Mouse (Mus musculus) midbrain, embryonic 13.5 days (tissue): ENCODE results near the gene Ikzf3. TPM values are rescaled to one million over a fixed set of nuclear protein-coding genes. Genes with fewer than 3 reads are reported as not detected.
A peak's percentile ranks its signal among the peaks of the same experiment; 100 is the strongest.

Experiments used
- ATAC-seq: fragments of 200-750 bp; cut with Nextera tagmentation; 2 replicates; pipeline ENCODE4 v1.8.0; 2017; ENCODE audit warnings: mild to moderate bottlenecking, moderate TSS enrichment, moderate library complexity
- H3K27ac ChIP-seq: fragments of 300-500 bp; sonication (generic); 2 replicates; pipeline ENCODE4 v1.5.1; 2015; ENCODE audit warnings: inconsistent platforms, mild to moderate bottlenecking, moderate library complexity
- H3K27me3 ChIP-seq: fragments of 300-500 bp; sonication (generic); 2 replicates; pipeline ENCODE4 v1.6.1; 2015; ENCODE audit warnings: mild to moderate bottlenecking, inconsistent platforms
- H3K36me3 ChIP-seq: fragments of 300-500 bp; sonication (generic); 2 replicates; pipeline ENCODE4 v1.6.1; 2015; ENCODE audit warnings: mild to moderate bottlenecking, inconsistent platforms
- H3K4me1 ChIP-seq: fragments of 300-500 bp; sonication (generic); replicated peaks from 2 replicates; pipeline ENCODE4 v1.6.1; 2015; ENCODE audit warnings: inconsistent platforms
- H3K4me2 ChIP-seq: fragments of 300-500 bp; sonication (generic); replicated peaks from 2 replicates; pipeline ENCODE4 v1.6.1; 2015; ENCODE audit warnings: moderate library complexity, mild to moderate bottlenecking, inconsistent platforms
- H3K4me3 ChIP-seq: fragments of 300-500 bp; sonication (generic); replicated peaks from 2 replicates; pipeline ENCODE4 v1.5.1; 2015; ENCODE audit warnings: mild to moderate bottlenecking, inconsistent platforms
- H3K9ac ChIP-seq: fragments of 300-500 bp; sonication (generic); replicated peaks from 2 replicates; pipeline ENCODE4 v1.6.1; 2015; ENCODE audit warnings: mild to moderate bottlenecking, inconsistent platforms
- H3K9me3 ChIP-seq: fragments of 300-500 bp; sonication (generic); 2 replicates; pipeline ENCODE4 v1.6.1; 2016; ENCODE audit warnings: mild to moderate bottlenecking, inconsistent platforms
- WGBS: fragments of 180-500 bp; shearing (Covaris S2); methylation state at CpG from one replicate; pipeline ENCODE4 v1.1.7; 2015; 5-methylcytosine and 5-hydroxymethylcytosine counted together
- polyA plus RNA-seq: library from polyadenylated mRNA; unstranded; fragments of >200 nt; fragmentation: Nextera tagmentation; extraction: Ambion mirVana; gene quantifications from 2 replicates; pipeline ENCODE4 v1.2.1, GENCODE M21; 2015

The Ikzf3 gene
- polyA plus RNA-seq, 1 experiment from 2014 or later = 0.36 TPM

- no peak for ATAC-seq
- H3K4me3 ChIP-seq = no peak overlapping the region
- H3K27ac ChIP-seq = no peak overlapping the region
- 73% methylated on average over 1 of the region's 1 CpGs for WGBS
- H3K27me3 ChIP-seq = no peaks in the 10 kb centered on the region
- H3K36me3 ChIP-seq = peaks cover 35% of the 10 kb centered on the region
- peaks cover 35% of the 10 kb centered on the region for H3K4me1 ChIP-seq
- 0 out of 2 replicates have a peak overlapping the region, but pooled peaks have one; percentile 6 for H3K9ac ChIP-seq
- no peaks in the 10 kb centered on the region for H3K9me3 ChIP-seq
- H3K4me2 ChIP-seq = no peak overlapping the region
Observed at GRCm38 (mm10) chr11:98584146-98584545, 38.3 kb upstream of the Ikzf3 start.

DNA sequence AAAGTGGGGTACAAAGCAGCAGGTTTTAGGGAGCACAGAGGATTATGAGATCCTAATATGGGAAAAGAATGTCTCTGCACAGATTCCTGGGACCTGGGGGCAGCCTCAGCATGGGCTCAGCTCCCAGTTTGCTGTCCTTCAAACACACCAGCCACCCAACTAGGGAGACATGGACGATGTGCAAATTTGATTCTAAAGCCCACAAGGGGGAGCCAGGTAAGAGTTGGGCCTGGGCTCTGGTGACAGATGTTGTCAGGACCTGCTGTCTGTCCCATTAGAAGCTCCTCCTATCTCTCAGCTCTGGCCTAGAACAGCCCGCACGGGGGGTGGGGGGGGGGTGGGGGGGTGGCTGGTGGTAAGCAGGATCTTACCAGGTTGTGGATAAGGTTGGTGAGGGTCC lies 37.7 kb upstream of the Ikzf3 start:
- Histone ChIP-seq H3K4me3 (no peak overlapping the region), H3K4me1 (peaks cover 35% of the 10 kb centered on the region), H3K9ac (no peak overlapping the region), H3K27ac (no peak overlapping the region), H3K27me3 (no peaks in the 10 kb centered on the region), H3K4me2 (no peak overlapping the region), H3K9me3 (no peaks in the 10 kb centered on the region), H3K36me3 (peaks cover 35% of the 10 kb centered on the region)
- ATAC-seq = no peak
- whole genome bisulfite sequencing = 65% methylated on average over 3 of the region's 3 CpGs

DNA sequence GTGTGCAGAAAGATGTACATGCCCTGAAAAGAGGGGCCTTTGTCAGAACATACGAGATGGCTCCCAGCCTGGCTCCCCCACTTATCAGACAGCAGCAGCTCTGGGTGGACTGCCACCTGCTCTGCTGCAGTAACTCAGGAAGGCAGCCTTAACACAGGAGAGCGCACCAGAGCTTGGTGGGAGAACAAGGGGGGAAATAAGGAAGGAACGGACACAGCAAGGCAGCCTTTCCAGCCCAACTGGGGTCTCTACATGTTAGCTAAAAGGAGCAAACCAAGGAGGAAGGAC lies 37.4 kb upstream of the Ikzf3 start:
- Histone ChIP-seq H3K36me3 (peaks cover 35% of the 10 kb centered on the region), H3K4me1 (peaks cover 32% of the 10 kb centered on the region), H3K9ac (no peak overlapping the region), H3K9me3 (no peaks in the 10 kb centered on the region), H3K4me3 (no peak overlapping the region), H3K27me3 (no peaks in the 10 kb centered on the region), H3K4me2 (no peak overlapping the region), H3K27ac (no peak overlapping the region)
- no peak for ATAC-seq
- 86% methylated on average over 3 of the region's 3 CpGs for WGBS

DNA sequence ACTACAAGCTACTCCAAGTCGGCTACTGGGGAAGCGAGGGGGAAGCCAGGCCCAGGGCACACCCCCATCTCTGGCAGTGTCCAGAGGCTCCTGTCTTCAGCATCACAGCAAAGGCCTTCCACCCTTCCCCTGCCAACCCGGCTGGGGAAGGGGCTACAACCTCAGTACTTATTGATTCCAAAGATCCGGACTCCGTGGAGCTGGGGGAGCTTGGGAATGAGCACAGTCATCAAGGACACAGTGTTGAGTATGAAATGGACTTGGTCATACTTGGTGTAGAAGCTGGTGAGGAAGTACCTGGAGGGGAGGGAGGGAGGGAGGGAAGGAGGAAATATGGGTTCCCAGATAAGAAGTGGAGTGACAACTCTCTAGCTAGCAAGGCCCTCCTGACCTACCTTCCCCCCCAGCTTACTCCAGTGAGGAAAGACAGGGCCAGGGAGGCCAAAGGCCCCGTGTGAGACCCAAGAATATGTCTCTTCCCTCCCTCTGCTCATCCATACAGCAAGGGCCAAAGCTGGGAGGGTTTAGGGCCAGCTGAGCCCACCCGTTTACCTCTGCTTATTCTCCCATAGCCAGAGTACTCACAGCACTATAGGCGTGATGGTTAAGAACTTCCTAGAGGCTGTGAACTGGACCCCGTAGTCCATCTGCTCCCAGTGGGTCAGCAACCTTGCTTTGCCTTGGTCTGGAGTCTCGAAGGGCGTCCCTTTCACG lies 36.9 kb upstream of the Ikzf3 start:
- Histone ChIP-seq H3K4me2 (no peak overlapping the region), H3K36me3 (peaks cover 35% of the 10 kb centered on the region), H3K27ac (no peak overlapping the region), H3K9me3 (no peaks in the 10 kb centered on the region), H3K9ac (no peak overlapping the region), H3K4me1 (peaks cover 27% of the 10 kb centered on the region), H3K27me3 (no peaks in the 10 kb centered on the region), H3K4me3 (no peak overlapping the region)
- WGBS = 92% methylated on average over 12 of the region's 12 CpGs
- ATAC-seq = no peak

DNA sequence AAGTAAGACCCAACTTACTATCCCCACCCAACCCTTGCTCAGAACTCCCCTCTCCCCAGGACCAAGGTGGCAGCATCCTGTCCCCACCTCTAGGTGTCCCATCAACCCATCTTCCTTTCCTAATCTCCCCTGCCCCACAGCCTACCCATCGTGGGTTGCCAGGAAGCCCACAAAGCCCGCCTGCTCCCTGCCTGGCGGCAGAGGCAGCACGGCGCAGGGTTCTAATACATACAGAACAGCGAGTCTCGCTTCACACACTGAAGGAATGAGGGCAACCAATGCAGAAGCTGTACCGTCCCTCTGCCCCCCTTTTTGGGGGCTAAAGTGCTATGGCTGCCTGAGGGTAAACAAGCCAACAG lies 36.2 kb upstream of the Ikzf3 start:
- WGBS = 75% methylated on average over 8 of the region's 8 CpGs
- Histone ChIP-seq H3K9me3 (no peaks in the 10 kb centered on the region), H3K27ac (no peak overlapping the region), H3K4me1 (peaks cover 22% of the 10 kb centered on the region), H3K4me3 (no peak overlapping the region), H3K9ac (no peak overlapping the region), H3K36me3 (peaks cover 35% of the 10 kb centered on the region), H3K27me3 (no peaks in the 10 kb centered on the region), H3K4me2 (no peak overlapping the region)
- ATAC-seq = no peak

DNA sequence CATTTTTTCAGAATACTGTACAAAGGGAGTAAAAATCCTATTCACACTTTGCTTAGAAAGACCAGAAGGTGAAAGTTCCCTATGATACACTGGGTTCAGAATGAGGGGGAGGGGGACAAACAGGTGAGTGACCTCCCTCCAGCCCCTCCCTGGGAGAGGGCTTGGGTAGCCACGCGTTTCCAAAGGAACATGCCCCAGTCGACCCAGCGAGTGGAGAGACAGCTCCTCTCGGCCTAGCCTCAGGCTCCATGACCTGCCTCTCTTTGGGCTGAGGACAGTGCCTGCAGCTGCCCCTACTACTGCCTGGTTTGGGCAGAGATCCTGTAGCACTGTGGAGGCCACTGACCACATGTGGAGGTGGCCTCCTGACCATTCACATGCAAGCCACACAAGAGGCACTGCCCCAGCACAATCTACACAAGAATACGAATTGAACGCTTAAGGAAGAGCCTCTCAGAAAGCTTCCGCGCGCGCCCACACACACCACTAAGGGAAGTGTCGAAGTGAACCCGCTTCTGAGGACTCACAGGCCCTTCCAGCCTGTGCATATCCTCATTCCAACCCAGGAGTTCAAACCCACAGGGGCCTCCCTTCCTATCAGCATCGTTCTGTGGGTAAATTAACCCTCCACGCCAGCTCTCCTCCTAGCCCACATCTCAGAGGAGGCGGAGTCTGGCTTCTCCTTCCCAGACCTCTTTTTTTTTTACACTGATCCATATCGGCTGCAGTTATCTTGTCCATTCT lies 35.6 kb upstream of the Ikzf3 start:
- H3K9ac ChIP-seq = no peak overlapping the region
- H3K4me1 ChIP-seq = peaks cover 21% of the 10 kb centered on the region
- WGBS = 65% methylated on average over 17 of the region's 17 CpGs
- H3K4me3 ChIP-seq = no peak overlapping the region
- H3K4me2 ChIP-seq = no peak overlapping the region
- H3K27ac ChIP-seq = no peak overlapping the region
- peaks cover 35% of the 10 kb centered on the region for H3K36me3 ChIP-seq
- no peaks in the 10 kb centered on the region for H3K9me3 ChIP-seq
- ATAC-seq = no peak
- no peaks in the 10 kb centered on the region for H3K27me3 ChIP-seq

- peaks cover 35% of the 10 kb centered on the region for H3K36me3 ChIP-seq
- H3K4me2 ChIP-seq = no peak overlapping the region
- H3K27ac ChIP-seq = no peak overlapping the region
- no peak overlapping the region for H3K4me3 ChIP-seq
- WGBS = 66% methylated on average over 16 of the region's 16 CpGs
- peaks cover 12% of the 10 kb centered on the region for H3K4me1 ChIP-seq
- ATAC-seq = no peak
- H3K9ac ChIP-seq = no peak overlapping the region
- H3K27me3 ChIP-seq = no peaks in the 10 kb centered on the region
- no peaks in the 10 kb centered on the region for H3K9me3 ChIP-seq
Observed at GRCm38 (mm10) chr11:98580301-98581121, 34.7 kb upstream of the Ikzf3 start.

- no peak overlapping the region for H3K9ac ChIP-seq
- no peaks in the 10 kb centered on the region for H3K9me3 ChIP-seq
- no peak overlapping the region for H3K4me2 ChIP-seq
- H3K36me3 ChIP-seq = peaks cover 26% of the 10 kb centered on the region
- WGBS = 90% methylated on average over 5 of the region's 5 CpGs
- no peak overlapping the region for H3K4me3 ChIP-seq
- no peak for ATAC-seq
- H3K27ac ChIP-seq = no peak overlapping the region
- H3K4me1 ChIP-seq = no peaks in the 10 kb centered on the region
- H3K27me3 ChIP-seq = no peaks in the 10 kb centered on the region
Observed at GRCm38 (mm10) chr11:98577776-98578175, 31.9 kb upstream of the Ikzf3 start.

GRCm38 (mm10) chr11:98569461-98569860 lies 23.6 kb upstream of the Ikzf3 start:
- H3K27me3 ChIP-seq = no peaks in the 10 kb centered on the region
- ATAC-seq = no peak
- no peak overlapping the region for H3K27ac ChIP-seq
- no peaks in the 10 kb centered on the region for H3K9me3 ChIP-seq
- H3K4me1 ChIP-seq = no peaks in the 10 kb centered on the region
- no peak overlapping the region for H3K9ac ChIP-seq
- H3K4me2 ChIP-seq = no peak overlapping the region
- no peak overlapping the region for H3K4me3 ChIP-seq
- H3K36me3 ChIP-seq = no peaks in the 10 kb centered on the region
- WGBS = 81% methylated on average over 6 of the region's 6 CpGs

DNA sequence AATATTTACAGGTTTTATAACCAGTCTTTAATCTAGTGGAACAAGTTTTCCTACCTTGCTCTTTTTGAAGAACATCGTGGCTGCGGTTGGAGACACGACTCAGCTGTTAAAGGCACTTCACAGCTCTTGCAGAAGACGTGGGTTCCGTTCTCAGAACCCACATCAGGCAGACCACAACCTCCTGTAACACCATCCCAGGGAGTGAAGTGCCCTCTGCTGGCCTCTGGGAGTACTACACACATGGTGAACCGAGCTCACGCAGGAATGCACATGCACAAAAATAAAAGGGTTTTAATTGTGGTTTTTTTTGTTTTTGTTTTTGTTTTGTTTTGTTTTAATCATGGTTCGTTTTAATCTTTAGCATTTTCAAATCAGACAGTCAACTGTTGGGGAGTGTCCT lies 22.5 kb upstream of the Ikzf3 start:
- Histone ChIP-seq H3K4me1 (no peaks in the 10 kb centered on the region), H3K9ac (no peak overlapping the region), H3K36me3 (no peaks in the 10 kb centered on the region), H3K27me3 (no peaks in the 10 kb centered on the region), H3K27ac (no peak overlapping the region), H3K4me3 (no peak overlapping the region), H3K9me3 (no peaks in the 10 kb centered on the region), H3K4me2 (no peak overlapping the region)
- ATAC-seq = no peak
- WGBS = 87% methylated on average over 8 of the region's 8 CpGs

- Histone ChIP-seq H3K4me3 (no peak overlapping the region), H3K27me3 (no peaks in the 10 kb centered on the region), H3K9me3 (no peaks in the 10 kb centered on the region), H3K36me3 (no peaks in the 10 kb centered on the region), H3K27ac (no peak overlapping the region), H3K4me1 (no peaks in the 10 kb centered on the region), H3K9ac (no peak overlapping the region), H3K4me2 (no peak overlapping the region)
- WGBS = 74% methylated on average over 13 of the region's 13 CpGs
- ATAC-seq = no peak
Observed at GRCm38 (mm10) chr11:98563921-98564414, 18.1 kb upstream of the Ikzf3 start.

- ATAC-seq = no peak
- no peaks in the 10 kb centered on the region for H3K4me1 ChIP-seq
- H3K4me2 ChIP-seq = no peak overlapping the region
- no peaks in the 10 kb centered on the region for H3K36me3 ChIP-seq
- no peak overlapping the region for H3K27ac ChIP-seq
- 92% methylated on average over 3 of the region's 3 CpGs for WGBS
- no peak overlapping the region for H3K4me3 ChIP-seq
- H3K9ac ChIP-seq = no peak overlapping the region
- no peaks in the 10 kb centered on the region for H3K9me3 ChIP-seq
- H3K27me3 ChIP-seq = no peaks in the 10 kb centered on the region
Observed at GRCm38 (mm10) chr11:98563025-98563424, 17.2 kb upstream of the Ikzf3 start.
